Mouse (Mus musculus) thymus, postnatal 25 days (tissue): Measurements from ENCODE around the gene Ms4a10.

Experiments
- DNase-seq: peaks from one replicate; pipeline ENCODE4 v3.0.0; 2022

The Ms4a10 gene

DNA sequence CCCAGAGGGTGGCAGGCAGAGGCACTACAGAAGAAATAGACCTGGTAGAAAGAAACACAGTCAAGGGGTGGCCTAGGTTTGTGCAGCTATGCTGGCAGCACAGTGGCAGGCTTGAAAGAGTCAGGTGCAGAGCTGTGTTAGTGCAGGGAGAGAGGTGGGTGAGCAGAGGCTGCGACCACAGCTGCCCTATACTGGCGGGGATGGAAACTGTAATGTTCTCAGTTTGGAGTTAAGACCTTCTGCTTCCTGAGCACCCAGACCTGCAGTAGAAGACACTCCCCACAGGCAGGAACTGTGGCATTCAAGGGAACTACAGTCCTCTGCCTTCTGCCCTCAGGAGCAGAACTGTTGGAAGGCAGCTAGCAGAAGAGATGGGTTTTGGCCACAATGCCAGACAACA, 59.6 kb downstream of the Ms4a10 start:
- no peak for DNase-seq

DNA sequence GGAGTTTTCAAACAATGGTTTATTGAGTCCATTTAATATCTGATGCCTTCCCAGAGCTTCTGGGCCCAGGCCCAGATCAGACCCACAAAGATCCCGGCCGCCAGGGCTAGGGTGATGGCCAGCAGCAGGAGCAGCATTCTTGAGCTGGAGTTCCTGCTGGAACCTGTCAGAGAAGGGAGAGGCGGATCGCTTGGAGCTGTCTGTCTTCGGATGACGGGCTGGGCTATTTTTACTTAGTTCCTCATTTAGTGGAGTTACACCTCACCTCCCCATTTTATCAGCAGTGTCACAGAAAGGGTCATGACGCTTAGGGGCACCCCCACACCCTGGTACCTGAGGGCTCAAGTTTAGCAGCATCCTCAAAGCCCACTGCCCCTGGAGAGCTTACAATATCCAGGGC, 60.2 kb downstream of the Ms4a10 start:
- no peak for DNase-seq
